Mouse (Mus musculus): ENCODE results near the gene Mzf1. TPM values are rescaled to one million over a fixed set of nuclear protein-coding genes. Genes with fewer than 3 reads are reported as not detected.

Mzf1 gene
- total and polyA plus RNA-seq, 3 experiments, result 0.45 to 0.59 (median 0.50) TPM

GRCm38 (mm10) chr7:13053961-13054286, 640 bp downstream of the Mzf1 start:
- Histone ChIP-seq H3K27ac (peak overlapping the region; percentile 89), H3K9ac (ENCODE audit: low read depth, low read length) (peak overlapping the region; percentile 63)
- no peak for DNase-seq

GRCm38 (mm10) chr7:13053501-13053900, 1.1 kb downstream of the Mzf1 start:
- WGBS, result 91% methylated on average over 2 of the region's 2 CpGs

More at GRCm38 (mm10) chr7:13053961-13054286, 640 bp downstream of the Mzf1 start:
- Histone ChIP-seq H3K79me2 (replicated peaks; ENCODE audit: control insufficient read depth, insufficient read depth, low read length) (no peaks in the 10 kb centered on the region), H3K4me1 (ENCODE audit: control insufficient read depth, insufficient read depth, low read length) (no peaks in the 10 kb centered on the region), H3K36me3 (ENCODE audit: control insufficient read depth, insufficient read depth, low read length) (no peaks in the 10 kb centered on the region), H3K27me3 (ENCODE audit: control insufficient read depth, insufficient read depth, low read length) (no peaks in the 10 kb centered on the region), H3K4me3 (peak overlapping the region; percentile 59)
- TF ChIP-seq POLR2A (IDR thresholded peaks at IDR 0.05; ENCODE audit: insufficient read depth, low read depth, low read length) (no peak), EP300 (IDR thresholded peaks at IDR 0.05; ENCODE audit: insufficient read depth, low read depth, low read length) (no peak), CTCF (IDR thresholded peaks at IDR 0.05) (no peak)
- WGBS, result 2% methylated on average over 15 of the region's 15 CpGs
- intact Hi-C loops (cut with DNase I), result loop anchor here (2.0 to 5.0 kb wide), 5 partner anchors 15 to 223 kb away; partner anchors contain the start of genes Lig1, Ube2m, Zfp110 and Zfp128

GRCm38 (mm10) chr7:13053001-13053400, 1.6 kb downstream of the Mzf1 start:
- no peaks in the 10 kb centered on the region for H3K27me3 ChIP-seq (ENCODE audit: control insufficient read depth, insufficient read depth, low read length)
- DNase-seq, result no peak
- WGBS, result 88% methylated on average over 13 of the region's 13 CpGs
- TF ChIP-seq EP300 (IDR thresholded peaks at IDR 0.05; ENCODE audit: insufficient read depth, low read depth, low read length) (no peak), POLR2A (IDR thresholded peaks at IDR 0.05; ENCODE audit: insufficient read depth, low read depth, low read length) (no peak), CTCF (IDR thresholded peaks at IDR 0.05) (no peak)
- H3K9ac ChIP-seq (ENCODE audit: low read depth, low read length), result no peak overlapping the region
- intact Hi-C loops (cut with DNase I), result loop anchor here (5.0 kb wide), 1 partner anchor 224 kb away; the partner anchor contains the start of genes Lig1 and Zswim9
- H3K79me2 ChIP-seq (replicated peaks; ENCODE audit: control insufficient read depth, insufficient read depth, low read length), result no peaks in the 10 kb centered on the region
- no peak overlapping the region for H3K4me3 ChIP-seq
- H3K4me1 ChIP-seq (ENCODE audit: control insufficient read depth, insufficient read depth, low read length), result no peaks in the 10 kb centered on the region
- no peak overlapping the region for H3K27ac ChIP-seq
- no peaks in the 10 kb centered on the region for H3K36me3 ChIP-seq (ENCODE audit: control insufficient read depth, insufficient read depth, low read length)

More at GRCm38 (mm10) chr7:13053501-13053900, 1.1 kb downstream of the Mzf1 start:
- intact Hi-C loops (cut with DNase I), result loop anchor here (5.0 kb wide), 1 partner anchor 224 kb away; the partner anchor contains the start of genes Lig1 and Zswim9
- H3K4me1 ChIP-seq (ENCODE audit: control insufficient read depth, insufficient read depth, low read length), result no peaks in the 10 kb centered on the region
- H3K27me3 ChIP-seq (ENCODE audit: control insufficient read depth, insufficient read depth, low read length), result no peaks in the 10 kb centered on the region
- no peak overlapping the region for H3K9ac ChIP-seq (ENCODE audit: low read depth, low read length)
- TF ChIP-seq EP300 (IDR thresholded peaks at IDR 0.05; ENCODE audit: insufficient read depth, low read depth, low read length), result no peak
- TF ChIP-seq POLR2A (IDR thresholded peaks at IDR 0.05; ENCODE audit: insufficient read depth, low read depth, low read length), result no peak
- peak overlapping the region; percentile 89; the same call in 1 of the 2 replicates for H3K27ac ChIP-seq
- DNase-seq, result no peak
- H3K79me2 ChIP-seq (replicated peaks; ENCODE audit: control insufficient read depth, insufficient read depth, low read length), result no peaks in the 10 kb centered on the region
- H3K36me3 ChIP-seq (ENCODE audit: control insufficient read depth, insufficient read depth, low read length), result no peaks in the 10 kb centered on the region
- peak overlapping the region; percentile 59 for H3K4me3 ChIP-seq

- Histone ChIP-seq H3K9ac (ENCODE audit: low read depth, low read length) (no peak overlapping the region), H3K36me3 (ENCODE audit: control insufficient read depth, insufficient read depth, low read length) (no peaks in the 10 kb centered on the region), H3K27me3 (ENCODE audit: control insufficient read depth, insufficient read depth, low read length) (peaks cover 15% of the 10 kb centered on the region), H3K4me3 (no peak overlapping the region), H3K4me1 (ENCODE audit: control insufficient read depth, insufficient read depth, low read length) (no peaks in the 10 kb centered on the region), H3K79me2 (replicated peaks; ENCODE audit: control insufficient read depth, insufficient read depth, low read length) (no peaks in the 10 kb centered on the region), H3K27ac (no peak overlapping the region)
- intact Hi-C loops (cut with DNase I), result loop anchor here (1.0 to 10.0 kb wide), 3 partner anchors 37 to 137 kb away; partner anchors contain the start of gene Zfp324
- TF ChIP-seq EP300 (IDR thresholded peaks at IDR 0.05; ENCODE audit: insufficient read depth, low read depth, low read length), result peak; percentile 76; the same call in 1 of the 2 replicates
- TF ChIP-seq CTCF (IDR thresholded peaks at IDR 0.05), result peak; percentile 91
- no peak for TF ChIP-seq POLR2A (IDR thresholded peaks at IDR 0.05; ENCODE audit: insufficient read depth, low read depth, low read length)
- DNase-seq, result peak in 1 of 2 experiments; percentile 58
- WGBS, result 0% methylated on average over 2 of the region's 2 CpGs
Observed at GRCm38 (mm10) chr7:13046084-13046483, 8.5 kb downstream of the Mzf1 start.

- WGBS, result 7% methylated on average over 23 of the region's 23 CpGs
- intact Hi-C loops (cut with DNase I), result loop anchor here (10.0 kb wide), 1 partner anchor 79 kb away; the partner anchor contains the start of gene Zfp324
- H3K36me3 ChIP-seq (ENCODE audit: control insufficient read depth, insufficient read depth, low read length), result no peaks in the 10 kb centered on the region
- no peaks in the 10 kb centered on the region for H3K4me1 ChIP-seq (ENCODE audit: control insufficient read depth, insufficient read depth, low read length)
- H3K79me2 ChIP-seq (replicated peaks; ENCODE audit: control insufficient read depth, insufficient read depth, low read length), result no peaks in the 10 kb centered on the region
- H3K9ac ChIP-seq (ENCODE audit: low read depth, low read length), result peak overlapping the region; percentile 15
- H3K27me3 ChIP-seq (ENCODE audit: control insufficient read depth, insufficient read depth, low read length), result peaks cover 15% of the 10 kb centered on the region
- H3K27ac ChIP-seq, result no peak overlapping the region
- peak overlapping the region; percentile 41; the same call in 1 of the 2 replicates for H3K4me3 ChIP-seq
- TF ChIP-seq EP300 (IDR thresholded peaks at IDR 0.05; ENCODE audit: insufficient read depth, low read depth, low read length), result no peak
- peak in 1 of 2 experiments; percentile 6 for DNase-seq
Observed at GRCm38 (mm10) chr7:13044254-13044625, 10.3 kb downstream of the Mzf1 start.

GRCm38 (mm10) chr7:13043445-13044253, 10.9 kb downstream of the Mzf1 start:
- Histone ChIP-seq H3K36me3 (ENCODE audit: control insufficient read depth, insufficient read depth, low read length) (no peaks in the 10 kb centered on the region), H3K27me3 (ENCODE audit: control insufficient read depth, insufficient read depth, low read length) (peaks cover 15% of the 10 kb centered on the region), H3K4me1 (ENCODE audit: control insufficient read depth, insufficient read depth, low read length) (peaks cover 3% of the 10 kb centered on the region), H3K4me3 (peak overlapping the region; percentile 41), H3K79me2 (replicated peaks; ENCODE audit: control insufficient read depth, insufficient read depth, low read length) (no peaks in the 10 kb centered on the region), H3K9ac (ENCODE audit: low read depth, low read length) (peak overlapping the region; percentile 15), H3K27ac (no peak overlapping the region)
- WGBS, result 7% methylated on average over 88 of the region's 88 CpGs
- DNase-seq, result peak in 1 of 2 experiments; percentile 9
- TF ChIP-seq EP300 (IDR thresholded peaks at IDR 0.05; ENCODE audit: insufficient read depth, low read depth, low read length) (no peak), CTCF (IDR thresholded peaks at IDR 0.05) (no peak), POLR2A (IDR thresholded peaks at IDR 0.05; ENCODE audit: insufficient read depth, low read depth, low read length) (no peak)
- intact Hi-C loops (cut with DNase I), result loop anchor here (10.0 kb wide), 1 partner anchor 79 kb away; the partner anchor contains the start of gene Zfp324
